Mouse (Mus musculus): ENCODE measurements around the gene Nos1ap.

GRCm38 (mm10) chr1:170482236-170482905, 107.3 kb downstream of the Nos1ap start:
- no peak for TF ChIP-seq CTCF (IDR thresholded peaks at IDR 0.05)
- TF ChIP-seq EP300 (IDR thresholded peaks at IDR 0.05): no peak

Data from lung, postnatal 0 days (tissue).